Mouse (Mus musculus): Measurements from ENCODE around the gene M1ap. TPM values are rescaled to one million over a fixed set of nuclear protein-coding genes. Genes with fewer than 3 reads are reported as not detected.
A peak's percentile ranks its signal among the peaks of the same experiment; 100 is the strongest.

The M1ap gene
- polyA plus RNA-seq, 1 experiment = not detected

DNA sequence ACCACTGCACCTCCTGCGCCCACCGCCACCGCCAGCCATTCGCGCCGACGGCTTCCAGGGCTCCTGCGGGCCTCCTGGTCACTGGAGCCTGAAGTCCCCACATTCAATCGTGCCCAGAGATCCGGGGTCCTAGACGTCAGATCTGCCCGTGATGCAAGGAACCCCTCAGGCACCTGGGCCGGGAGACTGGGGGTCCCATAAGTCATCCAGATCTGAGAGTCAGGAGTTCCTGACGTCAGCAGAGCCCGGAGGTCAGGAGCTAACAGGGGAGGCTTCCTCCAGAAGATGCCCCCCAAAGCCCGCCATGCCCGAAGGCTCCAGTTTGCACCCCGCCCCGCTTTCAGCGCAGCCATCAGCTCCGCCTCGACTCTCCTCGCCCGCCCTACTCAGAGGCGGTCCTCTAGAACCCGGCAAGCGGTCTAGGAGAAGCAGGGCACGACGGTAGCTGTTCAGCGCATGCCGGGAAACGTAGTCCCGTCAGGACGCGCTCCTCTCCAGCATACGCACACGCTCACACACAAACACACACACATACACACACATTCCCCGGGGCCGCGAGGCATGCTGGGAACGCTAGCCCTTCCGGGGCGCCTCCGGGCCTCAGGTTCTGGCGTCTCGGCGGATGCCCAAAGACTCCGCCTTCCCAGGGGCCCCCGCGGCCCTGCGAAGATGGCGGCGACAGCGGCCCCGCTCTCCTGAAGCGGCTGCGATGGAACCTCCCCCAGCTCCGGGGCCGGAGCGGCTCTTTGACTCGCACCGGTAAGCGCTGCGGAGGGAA, 107.6 kb downstream of the M1ap start, which contains the start of gene Aup1:
Gene Aup1 (plus strand): TSS at position 448 of the 778 bp plus-strand sequence.
- peak within 1 kb of the TSS; percentile 74 for H3K27ac ChIP-seq (ENCODE audit: insufficient read depth, low read length)
- TF ChIP-seq CTCF (IDR thresholded peaks at IDR 0.05; ENCODE audit: borderline replicate concordance, insufficient read depth, low read length) = no peak
- TF ChIP-seq POLR2A (IDR thresholded peaks at IDR 0.05; ENCODE audit: low read depth, low read length) = peak; percentile 70
- H3K4me3 ChIP-seq (ENCODE audit: insufficient read depth, low read length) = peak within 1 kb of the TSS; percentile 69
- peaks cover 5% of the 10 kb centered on the region for H3K4me1 ChIP-seq (ENCODE audit: control insufficient read depth, insufficient read depth, low read length)

DNA sequence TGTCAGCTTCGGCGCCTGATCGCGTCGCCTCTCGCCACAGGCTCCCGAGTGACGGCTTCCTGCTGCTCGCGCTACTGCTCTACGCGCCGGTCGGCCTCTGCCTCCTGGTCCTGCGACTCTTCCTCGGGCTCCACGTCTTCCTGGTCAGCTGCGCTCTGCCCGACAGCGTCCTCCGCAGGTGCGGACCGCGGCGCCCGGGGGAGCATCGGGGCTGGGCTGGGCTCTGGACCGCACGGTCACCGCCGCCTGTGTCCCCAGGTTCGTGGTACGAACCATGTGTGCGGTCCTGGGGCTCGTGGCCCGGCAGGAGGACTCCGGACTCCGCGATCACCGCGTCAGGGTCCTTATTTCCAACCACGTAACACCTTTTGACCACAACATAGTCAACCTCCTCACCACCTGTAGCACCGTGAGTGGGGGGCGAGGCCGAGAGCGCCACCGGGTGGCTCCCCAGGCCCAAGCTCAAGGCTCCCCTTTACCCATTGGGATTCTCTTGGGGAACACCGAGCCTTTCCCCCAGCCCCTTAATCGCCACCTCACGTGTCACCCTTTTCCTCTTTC, 108.2 kb downstream of the M1ap start, which contains the start of gene Htra2:
Gene Htra2 (minus strand): TSS at position 403 of the 561 bp plus-strand sequence.
- no peak for TF ChIP-seq POLR2A (IDR thresholded peaks at IDR 0.05; ENCODE audit: low read depth, low read length)
- peak; percentile 53; the same call in 1 of the 2 replicates for TF ChIP-seq CTCF (IDR thresholded peaks at IDR 0.05; ENCODE audit: borderline replicate concordance, insufficient read depth, low read length)
- Histone ChIP-seq H3K4me1 (ENCODE audit: control insufficient read depth, insufficient read depth, low read length) (peaks cover 5% of the 10 kb centered on the region), H3K27ac (ENCODE audit: insufficient read depth, low read length) (peak within 1 kb of the TSS; percentile 74), H3K4me3 (ENCODE audit: insufficient read depth, low read length) (peak within 1 kb of the TSS; percentile 69)

DNA sequence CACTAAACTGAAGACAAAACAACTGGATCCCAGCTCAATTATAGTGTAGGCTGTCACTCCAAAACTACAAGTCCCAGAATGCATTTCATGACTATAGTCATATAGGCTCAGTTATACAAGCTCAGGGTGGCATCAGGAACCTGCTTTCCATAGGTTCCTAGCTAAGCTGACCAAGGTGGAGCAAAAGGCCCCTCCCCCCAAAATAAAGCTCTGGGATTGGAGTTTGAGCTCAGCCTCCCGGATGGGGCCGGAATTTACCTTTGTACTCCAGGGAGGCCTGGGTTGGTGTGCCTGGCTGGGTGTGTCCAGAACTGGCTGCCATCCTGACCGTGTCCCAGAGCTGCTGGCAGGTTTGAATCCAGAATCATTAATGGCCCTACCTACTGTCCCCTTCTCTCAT, 111.1 kb downstream of the M1ap start, which contains the start of gene Dqx1:
Gene Dqx1 (plus strand): TSS at position 55 of the 400 bp plus-strand sequence.
- Histone ChIP-seq H3K27ac (ENCODE audit: insufficient read depth, low read length) (no peak within 1 kb of the TSS), H3K4me1 (ENCODE audit: control insufficient read depth, insufficient read depth, low read length) (peaks cover 5% of the 10 kb centered on the region), H3K4me3 (ENCODE audit: insufficient read depth, low read length) (no peak within 1 kb of the TSS)
- no peak for TF ChIP-seq POLR2A (IDR thresholded peaks at IDR 0.05; ENCODE audit: low read depth, low read length)
- no peak for TF ChIP-seq CTCF (IDR thresholded peaks at IDR 0.05; ENCODE audit: borderline replicate concordance, insufficient read depth, low read length)

DNA sequence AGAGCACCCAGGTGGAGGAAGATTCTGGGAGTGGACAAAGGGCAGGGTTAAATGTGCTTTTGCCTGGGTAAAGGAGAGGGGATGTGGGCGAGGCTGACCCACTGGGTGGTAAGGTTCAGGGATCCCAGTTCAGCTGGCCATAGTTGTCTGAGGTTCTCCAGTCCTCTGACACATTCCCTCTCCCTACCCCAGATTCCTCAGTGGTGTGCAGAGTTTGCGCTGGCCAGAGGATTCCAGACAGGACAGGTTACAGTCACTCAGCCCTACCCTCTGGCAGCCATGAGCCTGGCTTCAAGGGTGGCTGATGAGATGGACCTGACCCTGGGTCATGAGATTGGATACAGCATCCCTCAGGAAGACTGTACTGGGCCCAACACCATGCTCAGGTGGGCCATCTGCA, 112.0 kb downstream of the M1ap start:
- Histone ChIP-seq H3K4me1 (ENCODE audit: control insufficient read depth, insufficient read depth, low read length) (peaks cover 5% of the 10 kb centered on the region), H3K4me3 (ENCODE audit: insufficient read depth, low read length) (no peak overlapping the region), H3K27ac (ENCODE audit: insufficient read depth, low read length) (no peak overlapping the region)
- TF ChIP-seq CTCF (IDR thresholded peaks at IDR 0.05; ENCODE audit: borderline replicate concordance, insufficient read depth, low read length) = no peak
- TF ChIP-seq POLR2A (IDR thresholded peaks at IDR 0.05; ENCODE audit: low read depth, low read length) = no peak

DNA sequence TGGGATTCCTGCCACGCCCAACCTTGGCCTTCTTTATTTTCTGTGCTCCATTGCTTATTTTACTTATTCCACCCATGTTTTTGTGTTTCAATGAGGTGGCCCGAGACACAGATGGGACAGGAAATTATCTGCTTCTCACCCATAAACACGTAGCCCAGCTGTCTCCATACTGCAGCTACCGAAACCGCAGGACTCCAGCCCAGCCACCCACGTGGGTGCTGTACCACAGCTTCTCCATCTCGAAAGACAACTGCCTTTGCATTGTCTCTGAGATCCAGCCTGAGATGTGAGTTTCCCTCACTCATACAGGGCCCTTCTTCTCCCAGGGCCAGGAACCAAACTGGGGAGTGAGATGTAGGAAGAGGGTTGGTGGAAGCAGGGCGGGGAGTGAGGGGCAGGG, 119.3 kb downstream of the M1ap start:
- Histone ChIP-seq H3K27ac (ENCODE audit: insufficient read depth, low read length) (no peak overlapping the region), H3K4me1 (ENCODE audit: control insufficient read depth, insufficient read depth, low read length) (no peaks in the 10 kb centered on the region)
- no peak for TF ChIP-seq CTCF (IDR thresholded peaks at IDR 0.05; ENCODE audit: borderline replicate concordance, insufficient read depth, low read length)

DNA sequence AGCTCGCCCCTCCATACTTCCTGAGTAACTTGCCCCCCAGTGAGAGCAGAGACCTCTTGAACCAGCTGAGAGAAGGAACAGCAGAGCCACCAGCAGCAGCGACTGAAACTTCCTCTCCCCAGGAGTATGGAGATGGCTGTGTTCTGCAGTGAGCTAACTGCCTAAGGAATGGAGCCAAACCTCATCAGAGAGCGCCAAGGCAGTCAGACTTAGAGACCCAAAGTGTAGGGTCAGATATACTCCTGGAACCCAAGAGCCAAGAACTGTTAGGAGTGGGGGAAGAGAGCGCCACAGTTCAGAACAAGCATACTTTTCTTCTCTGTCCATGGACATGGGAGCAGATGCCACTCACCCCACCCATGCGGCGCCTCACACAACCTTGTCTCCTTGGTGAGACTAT, 119.7 kb downstream of the M1ap start:
- TF ChIP-seq CTCF (IDR thresholded peaks at IDR 0.05; ENCODE audit: borderline replicate concordance, insufficient read depth, low read length) (no peak), POLR2A (IDR thresholded peaks at IDR 0.05; ENCODE audit: low read depth, low read length) (no peak)
- Histone ChIP-seq H3K27ac (ENCODE audit: insufficient read depth, low read length) (no peak overlapping the region), H3K4me1 (ENCODE audit: control insufficient read depth, insufficient read depth, low read length) (no peaks in the 10 kb centered on the region), H3K4me3 (ENCODE audit: insufficient read depth, low read length) (no peak overlapping the region)

More for the DNA sequence above, 119.3 kb downstream of the M1ap start:
- no peak overlapping the region for H3K4me3 ChIP-seq (ENCODE audit: insufficient read depth, low read length)

DNA sequence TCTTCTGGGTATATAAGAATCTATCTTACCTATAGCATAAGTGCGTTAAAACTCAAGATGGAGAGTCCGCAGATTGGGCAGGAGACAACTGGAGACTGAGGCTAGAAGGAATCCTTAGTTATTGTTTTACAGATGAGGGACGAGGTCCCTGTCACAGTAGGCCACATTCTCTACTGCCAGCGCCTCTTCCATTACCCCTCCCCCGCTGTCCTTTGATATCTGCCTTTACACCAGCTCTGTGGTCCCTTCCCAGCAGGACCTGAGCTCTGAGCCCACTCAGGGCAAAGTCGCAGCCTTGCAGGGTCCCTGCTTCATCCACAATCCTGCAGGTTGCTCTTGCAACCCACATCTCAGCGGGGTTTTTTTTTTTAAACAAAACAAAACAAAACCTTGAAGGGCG, 121.5 kb downstream of the M1ap start:
- Histone ChIP-seq H3K27ac (ENCODE audit: insufficient read depth, low read length) (no peak overlapping the region), H3K4me3 (ENCODE audit: insufficient read depth, low read length) (no peak overlapping the region), H3K4me1 (ENCODE audit: control insufficient read depth, insufficient read depth, low read length) (no peaks in the 10 kb centered on the region)
- TF ChIP-seq CTCF (IDR thresholded peaks at IDR 0.05; ENCODE audit: borderline replicate concordance, insufficient read depth, low read length) = no peak
- no peak for TF ChIP-seq POLR2A (IDR thresholded peaks at IDR 0.05; ENCODE audit: low read depth, low read length)

DNA sequence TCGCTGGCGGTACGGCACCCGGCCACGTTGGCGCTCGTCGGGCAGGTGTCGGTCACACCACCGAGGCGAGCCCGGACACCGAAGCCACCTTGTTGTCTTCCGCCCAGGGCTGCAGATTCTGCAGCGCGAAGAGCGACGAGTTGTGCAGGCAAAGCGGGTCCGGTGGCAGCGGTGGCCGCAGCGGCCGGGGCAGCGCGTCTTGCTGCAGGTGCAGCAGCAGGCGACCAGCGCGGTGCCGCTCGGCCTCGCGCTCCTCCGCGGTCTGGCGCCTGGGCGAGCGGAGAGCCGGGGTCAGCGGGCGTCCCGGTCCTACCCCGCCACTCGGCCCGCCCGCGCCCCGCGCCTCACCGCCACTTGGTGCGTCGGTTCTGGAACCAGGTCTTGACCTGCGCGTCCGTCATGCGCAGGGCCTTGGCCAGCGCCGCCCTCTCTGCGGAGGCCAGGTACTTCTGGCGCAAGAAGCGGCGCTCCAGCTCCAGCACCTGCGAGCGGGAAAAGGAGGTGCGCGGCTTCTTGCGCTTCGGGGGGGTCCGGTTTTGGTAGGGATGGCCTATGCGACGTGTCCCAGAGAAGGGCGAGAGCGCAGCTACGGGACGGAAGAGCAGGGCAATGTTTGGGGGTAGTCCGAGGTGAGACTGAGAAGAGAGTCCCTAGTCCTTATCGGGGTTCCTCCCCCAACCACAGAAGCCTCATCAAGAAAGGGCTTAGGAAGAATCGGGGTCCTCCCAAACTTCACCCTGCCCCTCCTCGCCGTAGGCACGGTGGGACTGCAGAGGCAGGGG, 122.2 kb downstream of the M1ap start:
- H3K27ac ChIP-seq (ENCODE audit: insufficient read depth, low read length) = no peak overlapping the region
- no peak for TF ChIP-seq POLR2A (IDR thresholded peaks at IDR 0.05; ENCODE audit: low read depth, low read length)
- no peak for TF ChIP-seq CTCF (IDR thresholded peaks at IDR 0.05; ENCODE audit: borderline replicate concordance, insufficient read depth, low read length)
- no peak overlapping the region for H3K4me3 ChIP-seq (ENCODE audit: insufficient read depth, low read length)
- H3K4me1 ChIP-seq (ENCODE audit: control insufficient read depth, insufficient read depth, low read length) = no peaks in the 10 kb centered on the region

DNA sequence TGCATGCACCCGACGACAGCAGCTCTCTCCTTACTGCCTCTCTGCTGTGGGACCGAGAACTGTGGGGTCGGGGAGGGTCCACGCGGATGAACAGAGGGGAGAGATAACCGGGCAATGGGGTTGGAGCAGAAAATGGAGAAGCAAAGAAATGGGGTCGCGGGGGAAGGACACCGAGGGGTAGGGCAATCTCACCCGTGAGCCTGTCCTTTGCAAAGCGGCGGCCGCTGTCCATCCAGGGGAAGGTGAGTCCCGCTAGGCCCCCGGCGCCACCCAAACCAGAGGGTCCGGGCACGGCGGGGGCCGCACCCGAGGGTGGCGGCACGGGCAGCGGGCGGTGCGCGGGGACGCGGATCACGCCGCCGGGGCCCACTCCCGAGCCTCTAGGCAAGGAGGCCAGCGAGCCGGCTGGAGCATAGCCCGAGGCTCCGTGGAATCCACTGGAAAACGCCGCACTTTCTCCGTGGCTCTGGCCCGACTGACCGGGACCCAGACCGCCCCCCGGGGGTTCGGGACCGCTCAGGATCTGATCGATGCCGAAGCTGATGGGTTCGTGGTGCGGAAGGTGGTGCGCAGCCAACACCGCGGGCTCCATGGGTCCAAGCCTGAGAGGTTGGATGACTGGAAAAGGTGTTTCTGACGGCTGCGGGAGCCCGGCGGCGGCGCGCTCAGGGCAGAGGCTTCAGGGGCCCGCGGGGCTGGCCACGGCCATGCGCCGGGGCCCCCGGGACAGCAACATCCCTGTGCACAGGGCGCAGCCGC, 123.0 kb downstream of the M1ap start:
- no peaks in the 10 kb centered on the region for H3K4me1 ChIP-seq (ENCODE audit: control insufficient read depth, insufficient read depth, low read length)
- no peak overlapping the region for H3K27ac ChIP-seq (ENCODE audit: insufficient read depth, low read length)
- TF ChIP-seq CTCF (IDR thresholded peaks at IDR 0.05; ENCODE audit: borderline replicate concordance, insufficient read depth, low read length) = no peak
- TF ChIP-seq POLR2A (IDR thresholded peaks at IDR 0.05; ENCODE audit: low read depth, low read length) = no peak
- no peak overlapping the region for H3K4me3 ChIP-seq (ENCODE audit: insufficient read depth, low read length)

Measured in embryonic fibroblast, embryonic 13.5 days (primary cell).